Mouse (Mus musculus): ENCODE data around the gene Stk10. TPM values are rescaled to one million over a fixed set of nuclear protein-coding genes. Genes with fewer than 3 reads are reported as not detected.
A peak's percentile ranks its signal among the peaks of the same experiment; 100 is the strongest.

The Stk10 gene
- polyA plus RNA-seq, 1 experiment from 2014 or later = 3.0 TPM

- no peaks in the 10 kb centered on the region for H3K9me3 ChIP-seq
- DNase-seq (ENCODE audit: low spot score) = no peak
- H3K4me1 ChIP-seq = peaks cover 40% of the 10 kb centered on the region
- H3K4me3 ChIP-seq = no peak overlapping the region
- H3K27me3 ChIP-seq (replicated peaks; ENCODE audit: low read depth, poor library complexity, severe bottlenecking) = no peaks in the 10 kb centered on the region
- H3K36me3 ChIP-seq (replicated peaks) = no peaks in the 10 kb centered on the region
- H3K27ac ChIP-seq (replicated peaks) = no peak overlapping the region
- 81% methylated on average over 12 of the region's 12 CpGs for whole genome bisulfite sequencing
Observed at GRCm38 (mm10) chr11:32621831-32622478, 88.8 kb downstream of the Stk10 start.

GRCm38 (mm10) chr11:32622479-32623190, 89.5 kb downstream of the Stk10 start:
- Histone ChIP-seq H3K4me3 (no peak overlapping the region), H3K36me3 (replicated peaks) (no peaks in the 10 kb centered on the region), H3K4me1 (peaks cover 40% of the 10 kb centered on the region), H3K27me3 (replicated peaks; ENCODE audit: low read depth, poor library complexity, severe bottlenecking) (no peaks in the 10 kb centered on the region), H3K27ac (replicated peaks) (no peak overlapping the region), H3K9me3 (no peaks in the 10 kb centered on the region)
- 87% methylated on average over 13 of the region's 13 CpGs for WGBS
- no peak for DNase-seq (ENCODE audit: low spot score)

- WGBS = 79% methylated on average over 5 of the region's 5 CpGs
- no peak overlapping the region for H3K4me3 ChIP-seq
- H3K27ac ChIP-seq (replicated peaks) = no peak overlapping the region
- no peaks in the 10 kb centered on the region for H3K27me3 ChIP-seq (replicated peaks; ENCODE audit: low read depth, poor library complexity, severe bottlenecking)
- no peaks in the 10 kb centered on the region for H3K36me3 ChIP-seq (replicated peaks)
- no peaks in the 10 kb centered on the region for H3K9me3 ChIP-seq
- H3K4me1 ChIP-seq = peaks cover 39% of the 10 kb centered on the region
- no peak for DNase-seq (ENCODE audit: low spot score)
Observed at GRCm38 (mm10) chr11:32623236-32623635, 90.1 kb downstream of the Stk10 start.

GRCm38 (mm10) chr11:32623912-32624311, 90.8 kb downstream of the Stk10 start:
- no peak for DNase-seq (ENCODE audit: low spot score)
- no peaks in the 10 kb centered on the region for H3K9me3 ChIP-seq
- H3K27me3 ChIP-seq (replicated peaks; ENCODE audit: low read depth, poor library complexity, severe bottlenecking) = no peaks in the 10 kb centered on the region
- H3K36me3 ChIP-seq (replicated peaks) = no peaks in the 10 kb centered on the region
- no peak overlapping the region for H3K27ac ChIP-seq (replicated peaks)
- no peak overlapping the region for H3K4me3 ChIP-seq
- H3K4me1 ChIP-seq = peaks cover 34% of the 10 kb centered on the region
- 73% methylated on average over 6 of the region's 6 CpGs for WGBS

- peak; percentile 44 for DNase-seq (ENCODE audit: low spot score)
Observed at GRCm38 (mm10) chr11:32625677-32626076, 92.6 kb downstream of the Stk10 start.

GRCm38 (mm10) chr11:32626079-32626478, 93.0 kb downstream of the Stk10 start:
- WGBS = 80% methylated on average over 6 of the region's 6 CpGs
- DNase-seq (ENCODE audit: low spot score) = no peak

More at GRCm38 (mm10) chr11:32625677-32626076, 92.6 kb downstream of the Stk10 start:
- no peaks in the 10 kb centered on the region for H3K27me3 ChIP-seq (replicated peaks; ENCODE audit: low read depth, poor library complexity, severe bottlenecking)
- peaks cover 20% of the 10 kb centered on the region for H3K4me1 ChIP-seq
- no peaks in the 10 kb centered on the region for H3K36me3 ChIP-seq (replicated peaks)
- no peaks in the 10 kb centered on the region for H3K9me3 ChIP-seq
- H3K27ac ChIP-seq (replicated peaks) = no peak overlapping the region
- WGBS = 59% methylated on average over 1 of the region's 1 CpGs
- no peak overlapping the region for H3K4me3 ChIP-seq

GRCm38 (mm10) chr11:32627900-32628299, 94.8 kb downstream of the Stk10 start:
- no peaks in the 10 kb centered on the region for H3K36me3 ChIP-seq (replicated peaks)
- no peaks in the 10 kb centered on the region for H3K9me3 ChIP-seq
- H3K4me1 ChIP-seq = peaks cover 10% of the 10 kb centered on the region
- no peaks in the 10 kb centered on the region for H3K27me3 ChIP-seq (replicated peaks; ENCODE audit: low read depth, poor library complexity, severe bottlenecking)
- H3K27ac ChIP-seq (replicated peaks) = no peak overlapping the region
- H3K4me3 ChIP-seq = no peak overlapping the region
- WGBS = 83% methylated on average over 6 of the region's 6 CpGs
- DNase-seq (ENCODE audit: low spot score) = no peak

More at GRCm38 (mm10) chr11:32626079-32626478, 93.0 kb downstream of the Stk10 start:
- Histone ChIP-seq H3K4me3 (no peak overlapping the region), H3K27ac (replicated peaks) (no peak overlapping the region), H3K4me1 (peaks cover 20% of the 10 kb centered on the region), H3K36me3 (replicated peaks) (no peaks in the 10 kb centered on the region), H3K27me3 (replicated peaks; ENCODE audit: low read depth, poor library complexity, severe bottlenecking) (no peaks in the 10 kb centered on the region), H3K9me3 (no peaks in the 10 kb centered on the region)

- Histone ChIP-seq H3K27me3 (replicated peaks; ENCODE audit: low read depth, poor library complexity, severe bottlenecking) (no peaks in the 10 kb centered on the region), H3K4me3 (no peak overlapping the region), H3K9me3 (no peaks in the 10 kb centered on the region), H3K27ac (replicated peaks) (no peak overlapping the region), H3K36me3 (replicated peaks) (no peaks in the 10 kb centered on the region), H3K4me1 (no peaks in the 10 kb centered on the region)
- WGBS = 87% methylated on average over 4 of the region's 4 CpGs
- no peak for DNase-seq (ENCODE audit: low spot score)
Observed at GRCm38 (mm10) chr11:32629713-32630211, 96.7 kb downstream of the Stk10 start.

GRCm38 (mm10) chr11:32632671-32633070, 99.6 kb downstream of the Stk10 start:
- 94% methylated on average over 5 of the region's 5 CpGs for WGBS
- DNase-seq (ENCODE audit: low spot score) = no peak
- no peak overlapping the region for H3K4me3 ChIP-seq
- no peaks in the 10 kb centered on the region for H3K36me3 ChIP-seq (replicated peaks)
- no peak overlapping the region for H3K27ac ChIP-seq (replicated peaks)
- H3K9me3 ChIP-seq = no peaks in the 10 kb centered on the region
- H3K27me3 ChIP-seq (replicated peaks; ENCODE audit: low read depth, poor library complexity, severe bottlenecking) = no peaks in the 10 kb centered on the region
- H3K4me1 ChIP-seq = no peaks in the 10 kb centered on the region

GRCm38 (mm10) chr11:32633542-32633941, 100.4 kb downstream of the Stk10 start:
- H3K27me3 ChIP-seq (replicated peaks; ENCODE audit: low read depth, poor library complexity, severe bottlenecking) = no peaks in the 10 kb centered on the region
- no peak for DNase-seq (ENCODE audit: low spot score)
- WGBS = 68% methylated on average over 3 of the region's 3 CpGs
- no peak overlapping the region for H3K27ac ChIP-seq (replicated peaks)
- no peaks in the 10 kb centered on the region for H3K9me3 ChIP-seq
- no peak overlapping the region for H3K4me3 ChIP-seq
- no peaks in the 10 kb centered on the region for H3K36me3 ChIP-seq (replicated peaks)
- peaks cover 3% of the 10 kb centered on the region for H3K4me1 ChIP-seq

GRCm38 (mm10) chr11:32634143-32634542, 101.0 kb downstream of the Stk10 start:
- WGBS = 84% methylated on average over 2 of the region's 2 CpGs
- H3K4me1 ChIP-seq = peaks cover 9% of the 10 kb centered on the region
- H3K27me3 ChIP-seq (replicated peaks; ENCODE audit: low read depth, poor library complexity, severe bottlenecking) = no peaks in the 10 kb centered on the region
- no peak for DNase-seq (ENCODE audit: low spot score)
- H3K36me3 ChIP-seq (replicated peaks) = no peaks in the 10 kb centered on the region
- H3K4me3 ChIP-seq = no peak overlapping the region
- no peak overlapping the region for H3K27ac ChIP-seq (replicated peaks)
- no peaks in the 10 kb centered on the region for H3K9me3 ChIP-seq

GRCm38 (mm10) chr11:32634842-32635241, 101.7 kb downstream of the Stk10 start:
- Histone ChIP-seq H3K4me1 (peaks cover 12% of the 10 kb centered on the region), H3K27ac (replicated peaks) (no peak overlapping the region), H3K36me3 (replicated peaks) (no peaks in the 10 kb centered on the region), H3K9me3 (no peaks in the 10 kb centered on the region), H3K4me3 (no peak overlapping the region), H3K27me3 (replicated peaks; ENCODE audit: low read depth, poor library complexity, severe bottlenecking) (no peaks in the 10 kb centered on the region)
- 62% methylated on average over 2 of the region's 2 CpGs for WGBS
- no peak for DNase-seq (ENCODE audit: low spot score)

GRCm38 (mm10) chr11:32636275-32636674, 103.2 kb downstream of the Stk10 start:
- H3K27ac ChIP-seq (replicated peaks) = no peak overlapping the region
- H3K4me3 ChIP-seq = no peak overlapping the region
- 83% methylated on average over 4 of the region's 4 CpGs for WGBS
- peaks cover 18% of the 10 kb centered on the region for H3K4me1 ChIP-seq
- no peaks in the 10 kb centered on the region for H3K36me3 ChIP-seq (replicated peaks)
- DNase-seq (ENCODE audit: low spot score) = no peak
- H3K9me3 ChIP-seq = no peaks in the 10 kb centered on the region
- no peaks in the 10 kb centered on the region for H3K27me3 ChIP-seq (replicated peaks; ENCODE audit: low read depth, poor library complexity, severe bottlenecking)

All from embryonic facial prominence, embryonic 10.5 days (tissue).